Mouse (Mus musculus) MEL-GATA-1-ER (cell line): ENCODE results near the gene Heatr5a.

Experiments used
- DNase-seq: peaks from one replicate; pipeline ENCODE4 v3.0.0-alpha.2; 2012; ENCODE audit warnings: low read depth; ENCODE audit errors: extremely low read depth

Gene Heatr5a

DNA sequence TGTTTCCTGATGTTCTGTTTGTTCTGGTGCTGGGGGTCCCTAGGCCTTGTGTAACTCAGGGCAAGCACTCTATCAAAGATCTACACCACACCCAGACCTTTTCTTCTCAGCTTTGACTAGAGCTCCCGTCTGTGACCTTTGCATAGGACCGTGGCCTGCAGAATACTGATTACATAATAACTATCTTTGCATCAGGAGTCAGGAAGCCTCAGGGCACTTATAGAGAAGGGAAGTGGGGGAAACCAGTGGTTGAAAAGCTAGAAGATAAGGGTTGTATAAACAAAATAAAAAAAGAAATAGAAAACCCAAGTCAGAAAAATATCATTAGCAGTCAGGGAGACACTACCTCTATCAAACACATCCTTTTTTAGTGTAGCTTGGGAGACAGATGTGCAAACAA is 121.2 kb downstream of the Heatr5a start:
- DNase-seq: peak; percentile 93

DNA sequence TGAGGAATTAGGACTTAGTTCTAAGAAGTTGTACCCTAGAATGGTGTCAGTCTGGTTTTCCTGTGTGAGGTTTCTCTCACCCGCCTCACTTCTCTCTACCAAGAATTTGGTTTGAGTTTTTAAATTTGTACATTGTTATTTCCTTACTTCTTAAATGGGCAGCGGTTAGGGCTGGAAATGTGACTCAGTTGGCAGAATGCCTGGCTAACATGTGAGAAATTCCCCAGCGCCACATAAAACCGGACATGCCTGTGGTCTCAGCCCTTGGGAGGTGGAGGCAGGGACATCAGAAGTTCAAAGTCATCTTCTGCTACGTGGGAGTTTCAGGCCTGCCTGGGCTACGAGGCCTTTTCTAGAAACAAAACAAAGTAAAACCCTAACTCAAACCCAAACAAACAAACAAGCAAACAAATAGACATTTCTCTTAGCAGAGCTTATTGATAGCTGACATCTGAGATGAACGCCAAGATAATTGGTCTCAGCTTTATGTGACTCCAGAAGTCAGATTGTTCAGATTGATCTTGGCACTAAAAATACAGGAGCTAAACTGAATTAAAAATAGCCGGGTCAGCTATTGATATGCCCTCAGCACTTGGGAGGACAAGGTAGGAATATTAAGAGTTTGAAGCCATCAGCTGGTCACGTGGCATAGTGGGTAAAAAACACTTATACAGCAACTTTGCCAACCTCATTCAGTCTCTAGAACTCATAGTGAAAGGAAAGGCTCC is 123.0 kb downstream of the Heatr5a start:
- DNase-seq: no peak

DNA sequence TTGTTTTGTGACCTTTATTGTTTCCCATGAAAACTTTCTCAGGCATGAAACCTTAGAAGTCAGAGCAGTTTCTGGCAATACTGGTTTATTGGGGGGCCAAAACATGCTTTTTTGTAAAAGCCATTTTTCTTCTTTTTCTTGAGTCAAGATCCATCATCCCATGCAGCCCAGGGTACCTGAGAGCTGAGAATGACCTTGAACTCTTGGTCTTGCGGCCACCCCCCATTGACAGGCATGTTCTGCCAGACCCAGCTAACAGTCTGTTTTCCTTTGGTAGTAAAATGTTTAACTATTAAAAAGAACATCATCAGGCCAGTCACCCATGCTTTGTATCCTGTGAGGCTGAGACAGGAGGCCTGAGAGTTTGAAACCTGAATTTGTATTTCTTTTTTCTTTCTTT is 125.9 kb downstream of the Heatr5a start:
- DNase-seq: no peak

DNA sequence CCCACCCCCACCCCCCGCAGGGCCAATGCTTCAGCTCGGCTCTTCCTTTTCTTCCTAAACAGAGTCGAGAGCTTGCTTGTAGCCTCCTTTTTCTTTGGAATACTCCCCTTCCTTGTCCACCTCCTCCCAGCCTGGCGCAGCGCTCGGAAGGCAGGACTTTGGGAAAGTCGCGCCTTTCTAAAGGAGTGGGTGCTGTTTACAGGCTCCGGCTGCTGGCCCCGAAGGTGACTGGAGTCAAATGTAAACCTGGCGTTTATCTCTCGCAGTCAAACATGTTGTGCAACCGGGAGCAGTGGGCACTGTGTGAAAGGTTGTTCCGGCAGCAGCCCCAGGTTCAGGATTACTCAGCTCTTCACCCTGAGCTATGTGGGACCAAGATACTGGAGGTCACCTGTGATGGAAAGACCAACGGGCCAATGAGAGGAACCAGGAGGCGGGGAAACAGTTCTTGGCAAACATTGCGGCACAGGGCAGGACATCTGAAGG is 126.3 kb downstream of the Heatr5a start:
- peak; percentile 90 for DNase-seq

DNA sequence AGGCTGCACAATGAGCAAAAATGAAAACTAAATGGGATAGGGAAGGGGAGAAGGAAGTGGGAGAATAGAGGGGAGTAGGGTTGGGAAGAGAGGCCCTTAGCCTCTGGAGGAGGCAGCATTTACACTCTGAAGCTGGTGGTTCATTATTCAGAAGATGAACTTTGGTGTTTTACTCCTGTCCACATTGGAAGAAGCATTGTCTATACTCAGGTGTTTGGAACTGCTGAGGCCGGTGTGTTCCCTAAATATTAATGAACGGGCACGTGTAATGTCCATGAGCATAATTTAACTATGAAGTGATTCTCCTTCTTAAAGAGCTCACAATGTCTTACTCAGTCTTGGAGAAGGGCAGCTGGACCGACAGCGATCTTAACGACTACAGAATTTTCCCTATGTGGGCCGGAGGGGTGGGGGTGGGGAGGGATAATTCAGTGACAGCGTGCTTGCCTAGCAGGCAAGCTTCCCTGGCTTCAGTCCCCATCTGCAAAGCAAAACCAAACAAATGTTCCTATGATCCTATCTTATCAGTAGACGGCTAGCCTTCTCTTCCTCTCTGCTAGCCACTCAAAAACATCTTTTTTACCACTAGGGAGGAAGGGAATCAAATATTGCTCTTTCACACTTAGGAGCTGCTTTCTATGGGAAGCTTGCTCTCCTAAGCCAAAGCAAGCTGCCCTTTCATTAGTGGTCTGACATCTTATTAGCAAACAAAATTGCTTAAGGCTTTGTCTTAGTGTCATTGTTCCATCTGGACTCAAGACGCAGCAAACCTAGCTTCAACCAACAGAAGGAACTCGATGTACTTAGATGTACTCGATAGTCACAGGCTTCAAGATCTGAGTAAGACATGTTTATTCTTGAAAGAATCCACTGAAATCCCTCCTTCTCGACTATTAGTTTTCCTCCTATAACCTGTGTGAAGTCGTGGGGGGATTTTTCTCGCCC is 127.3 kb downstream of the Heatr5a start:
- no peak for DNase-seq

DNA sequence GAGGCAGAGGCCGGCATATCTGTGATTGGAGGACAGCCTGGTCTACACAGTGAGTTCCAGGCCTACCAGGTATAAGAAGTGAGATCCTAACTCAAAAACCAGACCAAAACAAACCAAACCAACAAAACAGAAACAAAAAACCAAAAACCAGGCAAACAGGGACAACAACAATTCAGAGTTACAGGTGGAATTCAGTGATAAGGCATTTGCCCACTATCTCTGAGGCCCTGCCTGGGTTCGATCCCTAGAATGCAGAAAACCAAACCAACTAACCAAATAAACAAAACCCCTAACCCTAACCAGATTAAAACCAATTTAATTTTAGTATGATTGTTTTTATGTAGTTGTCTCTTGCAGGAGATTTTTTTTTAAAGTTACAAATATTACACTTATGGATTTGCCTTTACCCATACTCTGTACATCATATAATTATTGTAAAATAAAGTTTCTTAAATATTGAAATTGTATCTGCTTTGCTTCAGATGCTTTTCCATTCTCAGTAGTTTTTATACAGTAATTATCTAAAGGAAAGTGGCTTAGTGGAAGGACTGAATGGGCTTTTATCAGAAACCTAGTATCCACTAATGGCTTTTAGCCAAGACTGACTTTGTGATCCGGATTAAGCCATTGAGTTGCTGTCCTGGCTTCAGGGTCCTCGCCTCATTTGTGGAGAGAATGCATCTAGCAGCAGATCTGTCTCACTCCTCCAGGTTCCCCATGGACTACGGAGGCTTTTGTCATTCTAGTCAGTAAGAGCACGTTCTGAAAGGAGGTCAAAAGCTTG is 128.8 kb downstream of the Heatr5a start:
- no peak for DNase-seq

DNA sequence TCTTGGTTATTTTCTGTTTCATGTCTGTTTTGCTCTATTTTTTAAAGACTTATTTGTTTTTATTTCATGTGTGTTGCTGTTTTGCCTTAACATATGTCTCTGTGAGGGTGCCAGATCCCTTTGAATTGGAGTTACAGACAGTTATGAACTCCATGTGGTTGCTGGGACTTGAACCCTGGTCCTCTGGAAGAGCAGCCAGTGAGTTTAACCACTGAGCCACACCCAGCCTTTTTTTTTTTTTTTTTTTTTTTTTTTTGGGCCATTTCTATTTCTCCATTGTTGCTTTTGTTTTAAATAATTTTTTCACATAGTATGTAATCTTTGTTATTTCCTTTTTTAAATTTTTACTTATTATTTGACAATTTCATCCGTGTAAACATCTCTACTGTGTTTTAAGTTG is 131.3 kb downstream of the Heatr5a start:
- no peak for DNase-seq

DNA sequence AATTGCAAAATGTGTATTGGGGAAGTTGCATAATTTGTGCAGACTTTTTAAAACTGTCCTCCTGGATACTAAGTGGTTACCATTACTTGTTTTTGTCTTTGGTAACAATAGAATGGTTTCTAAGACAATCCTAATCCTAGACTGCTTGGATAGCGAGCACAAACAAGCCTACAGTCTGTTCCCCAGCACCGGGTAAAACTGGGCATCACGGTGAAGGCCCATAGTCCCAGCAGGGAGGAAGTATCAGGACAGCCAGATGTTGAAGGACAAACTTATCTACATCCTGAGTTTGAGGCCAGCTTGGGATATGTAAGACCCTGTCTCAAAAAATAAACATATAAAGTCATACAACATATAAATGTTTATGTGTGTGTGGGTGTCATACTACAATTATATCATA is 135.9 kb downstream of the Heatr5a start:
- DNase-seq: no peak

DNA sequence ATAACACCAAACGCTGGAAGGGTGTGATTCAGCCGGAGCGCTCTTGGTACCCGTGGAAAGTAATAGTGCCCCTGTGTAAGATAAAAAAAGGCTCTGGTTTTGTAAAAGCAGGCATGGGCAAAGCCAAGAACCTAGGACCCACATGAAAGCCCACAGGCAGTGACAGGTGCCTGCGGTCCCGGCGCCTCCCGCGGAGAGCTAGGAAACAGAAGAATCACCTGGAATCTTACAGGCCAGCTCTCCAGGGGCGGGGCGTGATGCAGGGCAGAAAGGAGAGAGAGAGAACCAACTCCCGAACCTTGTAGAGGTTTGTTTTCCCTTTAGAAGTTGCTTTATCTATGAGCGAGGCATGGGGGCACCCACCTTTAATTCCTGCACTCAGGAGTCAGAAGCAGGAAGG is 139.2 kb downstream of the Heatr5a start:
- DNase-seq: no peak

DNA sequence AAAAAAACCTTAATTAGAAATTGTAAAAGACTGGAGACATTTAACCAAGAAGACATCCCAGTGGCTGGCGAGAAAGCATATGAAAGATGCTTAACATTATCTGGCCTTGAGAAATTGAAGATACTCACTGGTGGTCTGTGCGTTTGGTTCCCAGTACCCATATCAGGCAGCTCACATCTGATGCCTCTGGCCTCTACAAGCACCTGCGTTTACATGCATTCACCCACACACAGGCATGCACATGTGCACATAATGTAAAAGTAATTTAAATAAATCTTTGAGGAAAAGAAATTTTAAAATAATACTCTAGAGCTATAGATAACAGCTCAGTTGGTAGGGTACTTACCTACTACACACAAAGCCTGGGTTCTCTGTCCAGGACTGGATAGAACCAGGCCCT is 139.8 kb downstream of the Heatr5a start:
- DNase-seq: no peak

DNA sequence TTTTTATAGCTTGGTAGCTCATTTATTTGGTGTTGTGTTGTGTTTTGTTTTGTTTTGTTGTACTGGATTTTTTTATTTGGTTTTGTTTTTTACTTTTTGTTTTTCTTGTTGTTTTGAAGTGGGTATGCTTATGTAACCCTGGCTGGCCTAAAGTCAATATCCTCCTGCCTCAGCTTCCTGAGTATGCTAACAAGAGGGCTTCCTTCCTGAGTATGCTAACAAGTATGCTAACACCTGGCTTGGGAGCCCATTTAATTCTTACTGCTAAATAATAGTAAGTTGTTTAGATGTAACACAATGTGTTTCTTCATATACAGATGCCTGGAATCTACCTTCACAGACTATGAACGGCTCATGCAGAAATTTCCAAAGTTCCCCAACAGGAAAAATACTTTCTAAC is 140.4 kb downstream of the Heatr5a start:
- no peak for DNase-seq

DNA sequence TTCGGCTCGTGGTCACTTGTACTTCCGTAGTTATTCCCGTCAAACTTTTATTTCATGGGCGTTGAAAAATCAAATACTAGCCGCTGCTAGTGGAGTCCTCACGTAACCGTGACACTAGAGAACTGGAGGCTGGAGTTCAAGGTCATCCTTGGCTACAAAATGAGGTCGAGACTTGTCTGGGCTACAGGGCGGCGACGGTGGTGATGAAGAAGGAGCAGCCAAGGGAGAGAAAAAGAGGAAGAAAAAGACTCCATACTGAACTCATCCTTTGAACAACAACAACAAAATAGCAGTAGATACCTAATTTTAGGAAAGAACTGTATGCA is 141.1 kb downstream of the Heatr5a start:
- DNase-seq: no peak

DNA sequence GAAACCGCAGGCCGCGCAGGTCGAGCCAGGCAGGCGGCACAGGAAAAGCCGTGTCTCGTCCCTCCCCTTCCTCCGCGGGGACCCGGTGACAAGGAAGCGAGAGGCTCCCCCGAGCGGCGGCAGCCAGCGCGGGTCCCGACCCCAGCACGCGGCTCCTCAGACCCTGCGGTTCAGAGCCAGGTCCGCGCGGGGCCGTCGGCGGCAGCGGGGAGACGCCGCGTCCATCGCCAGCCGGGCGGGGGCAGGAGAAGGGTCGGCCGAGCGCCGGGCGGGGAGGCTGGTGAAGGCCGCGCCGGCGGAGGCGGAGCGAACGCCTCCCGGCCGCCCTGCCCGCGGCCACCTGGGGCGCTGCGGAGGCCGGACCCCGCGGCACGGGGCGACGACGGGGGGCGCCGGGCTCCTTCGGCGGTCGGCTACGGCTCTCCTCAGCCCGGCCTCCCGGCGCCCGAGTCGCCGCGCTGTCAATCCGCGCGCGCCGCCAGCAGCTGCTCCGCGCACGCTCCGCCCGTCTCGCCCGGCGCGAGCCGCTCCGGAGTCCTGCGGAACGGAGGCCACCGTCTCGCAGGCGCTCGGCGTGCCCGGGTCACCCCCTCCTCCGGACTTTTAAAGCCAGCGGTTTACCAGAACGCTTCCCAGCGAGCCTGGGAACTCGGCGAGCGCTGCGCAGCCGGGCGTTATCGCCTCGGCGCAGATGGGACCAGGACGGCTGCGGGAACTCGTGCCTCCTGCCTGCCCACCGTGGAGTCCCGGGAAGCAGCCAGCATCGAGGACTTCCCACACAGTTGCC is 141.6 kb downstream of the Heatr5a start, which contains the start of gene Hectd1:
Gene Hectd1, minus strand, starts transcription at position 247 of the 787 bp plus-strand sequence.
- DNase-seq: no peak

DNA sequence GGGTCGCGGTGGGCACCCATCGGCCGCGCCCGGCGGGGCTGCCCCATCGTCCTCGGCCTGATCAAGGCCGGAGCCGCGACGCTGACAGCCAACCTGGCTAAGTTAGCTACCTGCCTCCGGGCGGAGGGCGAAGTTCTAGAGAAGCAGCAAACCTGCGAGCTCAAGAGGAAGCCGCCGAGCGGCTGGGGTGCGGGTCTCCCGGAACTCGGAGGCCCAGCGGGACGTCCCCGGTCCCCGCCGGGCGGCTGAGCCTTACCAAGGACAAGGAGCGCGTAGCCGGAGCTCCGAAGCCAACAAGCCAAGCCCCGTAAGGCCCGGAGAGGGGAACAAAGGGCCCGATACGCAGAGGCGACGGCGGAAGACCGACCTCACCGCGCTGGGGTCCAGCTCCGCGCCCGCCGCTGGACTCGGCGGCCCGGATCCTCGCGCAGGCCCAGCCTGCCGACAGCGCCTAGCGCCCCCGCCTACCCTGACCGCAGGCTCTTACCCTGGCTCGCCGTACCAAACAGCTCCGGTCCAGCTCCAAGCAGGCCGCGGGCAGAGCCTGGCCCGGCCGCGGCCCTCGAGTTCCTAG is 142.3 kb downstream of the Heatr5a start:
- DNase-seq: no peak

DNA sequence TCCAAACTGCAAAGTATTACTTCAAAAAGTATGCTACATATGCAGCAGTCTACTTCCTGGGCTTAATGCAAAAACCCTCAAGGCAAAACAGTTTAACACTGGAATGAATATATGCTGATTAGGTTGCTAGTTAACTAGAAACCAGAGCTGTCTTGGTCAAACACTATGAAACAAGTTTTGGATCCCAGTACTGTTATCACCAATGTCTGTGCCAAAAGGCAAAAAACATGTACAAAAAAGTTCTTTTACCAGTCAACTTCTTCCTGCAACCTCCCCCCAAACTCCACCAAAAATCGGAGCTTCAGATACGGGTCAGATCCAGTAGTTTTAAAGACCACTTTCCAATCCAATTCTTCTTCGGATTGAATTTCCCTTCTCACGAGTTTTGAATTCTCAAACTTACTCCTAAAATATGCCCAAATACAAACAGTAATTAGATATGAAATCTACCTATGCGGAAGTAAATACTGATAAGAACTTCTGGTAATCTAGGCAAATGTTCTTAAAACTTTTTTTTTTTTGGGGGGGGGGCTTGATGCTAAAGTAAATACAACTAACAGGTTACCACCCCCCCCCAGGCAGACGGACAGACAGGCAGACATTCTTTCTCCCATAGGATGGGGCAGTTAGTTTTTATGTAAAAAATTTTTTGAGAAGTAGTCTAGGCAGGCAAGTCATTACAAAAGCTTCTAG is 143.0 kb downstream of the Heatr5a start:
- DNase-seq: no peak
